Mouse (Mus musculus): ENCODE measurements around the gene Neurl1b. TPM values are rescaled to one million over a fixed set of nuclear protein-coding genes. Genes with fewer than 3 reads are reported as not detected.

Neurl1b gene
- polyA plus RNA-seq (2015; fragmentation: Nextera tagmentation; extraction: Ambion mirVana), result 1.8 and 2.2 TPM in 2 replicates

DNA sequence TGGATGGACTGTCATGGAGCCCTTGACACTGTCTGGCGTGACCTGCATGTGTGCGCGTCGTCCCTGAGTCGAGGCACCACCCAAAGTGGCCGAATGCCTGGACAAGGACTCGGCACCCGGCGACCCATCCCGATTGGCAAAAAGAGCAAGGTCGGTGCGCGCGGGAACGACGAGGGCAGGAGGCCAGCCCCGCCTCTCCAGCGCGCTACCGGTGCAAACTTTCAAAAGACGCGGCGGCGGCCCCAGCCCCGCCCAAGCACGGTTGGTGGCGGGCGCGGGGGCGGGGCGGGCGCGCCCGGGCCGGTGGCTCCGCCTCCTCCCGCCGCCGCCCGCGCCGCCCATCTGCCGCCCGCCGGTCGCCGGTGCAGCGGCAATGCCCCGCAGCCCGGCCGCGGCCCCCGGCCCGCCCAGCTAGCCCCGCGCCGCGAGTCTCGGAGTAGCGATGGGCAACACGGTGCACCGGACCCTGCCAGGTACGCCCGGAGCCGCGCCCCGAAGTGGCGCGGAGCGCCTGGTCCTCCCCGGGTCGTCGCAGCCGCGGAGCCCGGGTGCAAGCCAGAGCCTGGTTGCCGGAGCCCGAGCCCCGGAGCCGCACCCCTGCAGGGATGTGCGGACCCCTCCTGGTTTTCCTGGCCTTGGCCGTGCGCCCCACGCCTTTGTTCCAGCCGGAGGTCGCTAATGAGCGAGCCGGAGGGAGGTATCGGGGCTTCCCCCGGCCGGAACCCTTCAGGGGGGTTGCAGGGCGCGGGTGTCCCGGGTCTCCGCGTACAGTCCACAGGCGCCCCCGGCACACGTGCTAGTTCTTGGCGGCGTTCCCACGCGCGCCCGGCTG lies at the start of gene Neurl1b:
Gene Neurl1b, plus strand, starts transcription at position 307 of the 832 bp plus-strand sequence.
- 0 out of 2 replicates have a peak, but pooled peaks cover 3% of the 10 kb centered on the region for H3K27me3 ChIP-seq (replicated peaks)
- peak within 1 kb of the TSS; percentile 89 for H3K4me2 ChIP-seq (replicated peaks)
- ATAC-seq, result peak; percentile 78
- peak within 1 kb of the TSS; percentile 85 for H3K4me3 ChIP-seq (replicated peaks)
- under 1% methylated on average over 105 of the region's 105 CpGs for WGBS
- H3K4me1 ChIP-seq (replicated peaks), result peaks cover 19% of the 10 kb centered on the region; the same call in 1 of the 2 replicates
- peak within 1 kb of the TSS; percentile 87 for H3K9ac ChIP-seq
- H3K9me3 ChIP-seq, result no peaks in the 10 kb centered on the region
- H3K36me3 ChIP-seq, result no peaks in the 10 kb centered on the region
- peak within 1 kb of the TSS; percentile 65 for H3K27ac ChIP-seq

DNA sequence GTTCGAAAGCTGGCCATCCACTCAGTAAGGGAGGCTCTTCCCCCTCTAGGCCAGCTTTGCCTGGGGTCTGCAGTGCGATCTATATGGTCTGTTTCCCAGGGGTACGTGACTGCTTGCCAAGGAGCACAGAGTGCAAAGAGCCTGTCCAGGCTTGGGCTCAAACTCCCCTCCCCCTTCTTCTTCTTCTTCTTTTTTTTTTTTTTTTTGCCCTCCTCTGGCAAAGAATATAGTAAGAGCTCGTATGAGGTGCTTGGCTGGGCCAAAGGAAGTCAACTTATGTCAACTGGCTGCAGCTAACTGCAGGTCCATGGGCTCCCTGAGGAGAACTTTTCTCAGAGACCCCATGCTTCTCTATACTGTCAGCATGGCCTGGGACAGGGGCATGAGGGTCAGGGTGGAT lies 47.8 kb upstream of the Neurl1b start:
- no peaks in the 10 kb centered on the region for H3K9me3 ChIP-seq
- no peak overlapping the region for H3K4me2 ChIP-seq (replicated peaks)
- whole genome bisulfite sequencing, result 51% methylated on average over 4 of the region's 4 CpGs
- H3K27me3 ChIP-seq (replicated peaks), result no peaks in the 10 kb centered on the region
- peak overlapping the region; percentile 82 for H3K27ac ChIP-seq
- H3K4me3 ChIP-seq (replicated peaks), result no peak overlapping the region
- H3K4me1 ChIP-seq (replicated peaks), result peaks cover 36% of the 10 kb centered on the region
- no peaks in the 10 kb centered on the region for H3K36me3 ChIP-seq
- H3K9ac ChIP-seq, result no peak overlapping the region
- no peak for ATAC-seq

GRCm38 (mm10) chr17:26368336-26368992 lies 46.2 kb upstream of the Neurl1b start:
- H3K4me3 ChIP-seq (replicated peaks), result no peak overlapping the region
- WGBS, result 59% methylated on average over 10 of the region's 10 CpGs
- no peak overlapping the region for H3K4me2 ChIP-seq (replicated peaks)
- H3K27me3 ChIP-seq (replicated peaks), result no peaks in the 10 kb centered on the region
- peak; percentile 79 for ATAC-seq
- H3K9ac ChIP-seq, result no peak overlapping the region
- no peaks in the 10 kb centered on the region for H3K9me3 ChIP-seq
- H3K36me3 ChIP-seq, result no peaks in the 10 kb centered on the region
- peak overlapping the region; percentile 59; the same call in 1 of the 2 replicates for H3K27ac ChIP-seq
- H3K4me1 ChIP-seq (replicated peaks), result peaks cover 31% of the 10 kb centered on the region

DNA sequence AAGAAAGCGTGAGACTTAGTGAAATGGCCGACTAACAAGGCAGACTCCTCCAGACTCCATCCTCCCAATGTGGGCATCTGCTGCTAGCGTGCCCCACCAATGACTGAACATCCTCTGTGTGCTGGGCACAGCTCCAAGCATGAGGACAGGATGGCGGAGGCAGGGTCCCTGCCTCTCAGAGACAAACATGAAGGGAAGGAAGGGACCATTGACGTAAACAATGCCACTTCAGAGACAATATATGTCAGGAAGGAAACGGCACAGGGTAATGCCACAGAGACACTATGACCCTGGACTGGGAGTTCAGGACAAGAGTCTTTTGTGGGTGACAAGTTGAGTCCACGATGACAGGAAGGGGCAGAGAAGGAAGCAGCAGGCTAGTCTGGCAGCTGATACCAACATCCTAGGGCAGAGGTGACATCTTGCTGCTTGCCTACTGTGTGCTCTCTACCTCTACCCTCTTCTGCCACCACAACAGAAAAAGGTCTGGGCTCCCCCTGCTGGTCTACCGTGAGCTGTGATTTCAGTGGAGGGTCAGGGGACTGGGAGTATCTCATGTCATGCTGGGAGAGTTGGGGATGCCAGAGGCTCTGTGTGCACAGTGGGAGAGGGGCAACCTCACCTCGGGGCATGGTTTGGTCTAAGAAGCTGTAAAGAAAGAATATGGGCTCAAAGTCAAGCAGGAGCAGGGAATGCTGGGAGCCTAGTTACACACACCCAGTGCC lies 43.9 kb upstream of the Neurl1b start:
- peaks cover 22% of the 10 kb centered on the region for H3K4me1 ChIP-seq (replicated peaks)
- no peak overlapping the region for H3K4me2 ChIP-seq (replicated peaks)
- H3K36me3 ChIP-seq, result no peaks in the 10 kb centered on the region
- 39% methylated on average over 9 of the region's 9 CpGs for WGBS
- H3K4me3 ChIP-seq (replicated peaks), result no peak overlapping the region
- H3K9ac ChIP-seq, result no peak overlapping the region
- no peak for ATAC-seq
- no peaks in the 10 kb centered on the region for H3K9me3 ChIP-seq
- no peak overlapping the region for H3K27ac ChIP-seq
- H3K27me3 ChIP-seq (replicated peaks), result no peaks in the 10 kb centered on the region

GRCm38 (mm10) chr17:26371246-26371535 lies 43.4 kb upstream of the Neurl1b start:
- no peak for ATAC-seq
- H3K4me2 ChIP-seq (replicated peaks), result no peak overlapping the region
- H3K36me3 ChIP-seq, result no peaks in the 10 kb centered on the region
- 59% methylated on average over 3 of the region's 3 CpGs for WGBS
- no peak overlapping the region for H3K27ac ChIP-seq
- no peak overlapping the region for H3K9ac ChIP-seq
- H3K4me1 ChIP-seq (replicated peaks), result peaks cover 22% of the 10 kb centered on the region
- H3K4me3 ChIP-seq (replicated peaks), result no peak overlapping the region
- H3K9me3 ChIP-seq, result no peaks in the 10 kb centered on the region
- no peaks in the 10 kb centered on the region for H3K27me3 ChIP-seq (replicated peaks)

- WGBS, result 67% methylated on average over 5 of the region's 5 CpGs
These were observed 41.4 kb upstream of the Neurl1b start for GRCm38 (mm10) chr17:26373211-26373610.

DNA sequence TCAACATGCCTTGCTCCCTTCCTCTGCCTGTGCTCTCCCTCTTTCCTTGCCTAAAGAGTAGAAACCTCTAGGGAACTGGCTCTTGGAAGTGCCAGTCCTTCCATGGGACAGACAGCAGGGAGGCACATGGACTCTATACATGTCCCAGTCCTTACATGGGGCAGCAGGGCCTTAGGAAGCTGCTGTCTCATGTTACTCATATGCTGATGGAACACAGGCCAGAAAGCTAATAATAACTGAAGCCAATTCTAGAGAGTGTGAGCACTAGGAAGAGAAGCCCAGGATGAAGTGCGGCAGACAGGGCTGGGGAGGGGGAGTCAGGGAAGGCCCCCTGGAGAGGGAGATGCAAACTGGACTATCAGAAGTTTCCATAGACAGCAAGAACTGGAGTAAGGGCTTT lies 38.2 kb upstream of the Neurl1b start:
- no peak for ATAC-seq
- Histone ChIP-seq H3K4me1 (replicated peaks) (peaks cover 27% of the 10 kb centered on the region), H3K27me3 (replicated peaks) (no peaks in the 10 kb centered on the region), H3K4me2 (replicated peaks) (no peak overlapping the region), H3K27ac (peak overlapping the region; percentile 68), H3K9me3 (no peaks in the 10 kb centered on the region), H3K36me3 (no peaks in the 10 kb centered on the region), H3K9ac (no peak overlapping the region), H3K4me3 (replicated peaks) (no peak overlapping the region)
- WGBS, result 55% methylated on average over 1 of the region's 1 CpGs

More at GRCm38 (mm10) chr17:26373211-26373610, 41.4 kb upstream of the Neurl1b start:
- H3K9me3 ChIP-seq, result no peaks in the 10 kb centered on the region
- H3K27ac ChIP-seq, result no peak overlapping the region
- no peak for ATAC-seq
- no peak overlapping the region for H3K4me2 ChIP-seq (replicated peaks)
- H3K36me3 ChIP-seq, result no peaks in the 10 kb centered on the region
- H3K4me1 ChIP-seq (replicated peaks), result peaks cover 15% of the 10 kb centered on the region
- H3K4me3 ChIP-seq (replicated peaks), result no peak overlapping the region
- H3K9ac ChIP-seq, result no peak overlapping the region
- no peaks in the 10 kb centered on the region for H3K27me3 ChIP-seq (replicated peaks)

GRCm38 (mm10) chr17:26376994-26377744 lies 37.5 kb upstream of the Neurl1b start:
- Histone ChIP-seq H3K27me3 (replicated peaks) (no peaks in the 10 kb centered on the region), H3K9me3 (no peaks in the 10 kb centered on the region), H3K4me1 (replicated peaks) (peaks cover 33% of the 10 kb centered on the region), H3K27ac (peak overlapping the region; percentile 68), H3K9ac (no peak overlapping the region), H3K4me3 (replicated peaks) (no peak overlapping the region), H3K4me2 (replicated peaks) (no peak overlapping the region), H3K36me3 (no peaks in the 10 kb centered on the region)
- 69% methylated on average over 4 of the region's 4 CpGs for WGBS
- peak; percentile 69 for ATAC-seq

GRCm38 (mm10) chr17:26380280-26380985 lies 34.2 kb upstream of the Neurl1b start:
- no peaks in the 10 kb centered on the region for H3K9me3 ChIP-seq
- no peaks in the 10 kb centered on the region for H3K36me3 ChIP-seq
- H3K9ac ChIP-seq, result no peak overlapping the region
- ATAC-seq, result no peak
- no peak overlapping the region for H3K4me3 ChIP-seq (replicated peaks)
- 38% methylated on average over 8 of the region's 8 CpGs for WGBS
- peak overlapping the region; percentile 27 for H3K4me2 ChIP-seq (replicated peaks)
- peak overlapping the region; percentile 86 for H3K27ac ChIP-seq
- H3K27me3 ChIP-seq (replicated peaks), result no peaks in the 10 kb centered on the region
- peaks cover 49% of the 10 kb centered on the region for H3K4me1 ChIP-seq (replicated peaks)

GRCm38 (mm10) chr17:26380986-26381446 lies 33.6 kb upstream of the Neurl1b start:
- H3K9ac ChIP-seq, result no peak overlapping the region
- H3K36me3 ChIP-seq, result no peaks in the 10 kb centered on the region
- no peak overlapping the region for H3K4me3 ChIP-seq (replicated peaks)
- peak overlapping the region; percentile 86 for H3K27ac ChIP-seq
- no peaks in the 10 kb centered on the region for H3K9me3 ChIP-seq
- H3K4me1 ChIP-seq (replicated peaks), result peaks cover 49% of the 10 kb centered on the region
- 26% methylated on average over 4 of the region's 4 CpGs for WGBS
- peak overlapping the region; percentile 27 for H3K4me2 ChIP-seq (replicated peaks)
- H3K27me3 ChIP-seq (replicated peaks), result no peaks in the 10 kb centered on the region
- ATAC-seq, result peak; percentile 42

DNA sequence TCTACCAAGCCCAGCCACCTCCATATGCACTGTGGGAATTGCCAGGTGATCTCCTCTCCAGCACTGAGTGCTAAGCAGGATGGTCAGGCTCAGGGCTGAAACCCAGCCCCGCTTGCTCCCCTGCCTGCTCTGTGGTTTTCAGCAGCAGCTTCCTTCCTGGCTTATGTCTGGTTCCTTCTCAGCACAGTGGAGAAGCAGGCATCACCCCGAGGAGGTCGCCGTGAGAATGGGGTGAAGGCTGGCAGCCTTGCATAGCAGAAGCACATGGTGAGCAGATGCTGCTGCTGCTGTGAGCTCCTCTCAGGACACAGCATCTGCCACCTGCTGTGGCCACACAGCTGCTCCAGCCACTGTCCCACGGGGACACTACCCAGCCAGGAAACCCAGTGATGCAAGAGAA lies 33.0 kb upstream of the Neurl1b start:
- no peak overlapping the region for H3K9ac ChIP-seq

More for the DNA sequence above, 33.0 kb upstream of the Neurl1b start:
- no peaks in the 10 kb centered on the region for H3K36me3 ChIP-seq
- no peaks in the 10 kb centered on the region for H3K27me3 ChIP-seq (replicated peaks)
- H3K4me1 ChIP-seq (replicated peaks), result peaks cover 47% of the 10 kb centered on the region
- 32% methylated on average over 5 of the region's 5 CpGs for WGBS
- no peaks in the 10 kb centered on the region for H3K9me3 ChIP-seq
- H3K4me2 ChIP-seq (replicated peaks), result no peak overlapping the region
- H3K27ac ChIP-seq, result peak overlapping the region; percentile 86
- no peak overlapping the region for H3K4me3 ChIP-seq (replicated peaks)
- ATAC-seq, result no peak

Measured in intestine, embryonic 15.5 days (tissue).